Mouse (Mus musculus) liver, embryonic 16.5 days (tissue): ENCODE measurements at regions not wholly inside any gene's neighbourhood (a gene's known extent, or its start where the extent isn't known, plus 50 kb on each side); places are given as distances from the start of the nearest gene placed in this dataset.

ENCODE experiments used
- ATAC-seq: fragments of 200-750 bp; cut with Nextera tagmentation; 2 replicates; pipeline ENCODE4 v1.8.0; 2017; ENCODE audit warnings: low read depth, mild to moderate bottlenecking, moderate number of reproducible peaks, moderate library complexity
- H3K27ac ChIP-seq: fragments of 300-500 bp; sonication (generic); 2 replicates; pipeline ENCODE4 v1.5.1; 2014; ENCODE audit warnings: mild to moderate bottlenecking, low read length
- H3K27me3 ChIP-seq: fragments of 300-500 bp; sonication (generic); 2 replicates; pipeline ENCODE4 v1.6.1; 2014; ENCODE audit warnings: low read depth, low read length, mixed read lengths; ENCODE audit not compliant: control insufficient read depth, insufficient read depth
- H3K36me3 ChIP-seq: fragments of 300-500 bp; sonication (generic); 2 replicates; pipeline ENCODE4 v1.6.1; 2014; ENCODE audit warnings: mild to moderate bottlenecking; ENCODE audit not compliant: control insufficient read depth, insufficient read depth
- H3K4me1 ChIP-seq: fragments of 300-500 bp; sonication (generic); 2 replicates; pipeline ENCODE4 v1.6.1; 2014; ENCODE audit warnings: low read depth, low read length, mixed read lengths; ENCODE audit not compliant: control insufficient read depth
- H3K4me2 ChIP-seq: fragments of 300-500 bp; sonication (generic); 2 replicates; pipeline ENCODE4 v1.6.1; 2014; ENCODE audit warnings: low read depth, low read length, mixed read lengths
- H3K4me3 ChIP-seq: fragments of 300-500 bp; sonication (generic); 2 replicates; pipeline ENCODE4 v1.5.1; 2014; ENCODE audit warnings: low read depth, mild to moderate bottlenecking, low read length
- H3K9ac ChIP-seq: fragments of 300-500 bp; sonication (generic); 2 replicates; pipeline ENCODE4 v1.6.1; 2014; ENCODE audit warnings: low read depth, low read length
- H3K9me3 ChIP-seq: fragments of 300-500 bp; sonication (generic); replicated peaks from 2 replicates; pipeline ENCODE4 v1.6.1; 2016; ENCODE audit warnings: low read length; ENCODE audit not compliant: control insufficient read depth
- WGBS: fragments of 180-500 bp; shearing (Covaris S2); extraction: QIAGEN DNeasy Blood & Tissue Kit; methylation state at CpG from one replicate; pipeline ENCODE4 v1.1.7; 2014; ENCODE audit not compliant: insufficient replicate concordance; 5-methylcytosine and 5-hydroxymethylcytosine counted together

DNA sequence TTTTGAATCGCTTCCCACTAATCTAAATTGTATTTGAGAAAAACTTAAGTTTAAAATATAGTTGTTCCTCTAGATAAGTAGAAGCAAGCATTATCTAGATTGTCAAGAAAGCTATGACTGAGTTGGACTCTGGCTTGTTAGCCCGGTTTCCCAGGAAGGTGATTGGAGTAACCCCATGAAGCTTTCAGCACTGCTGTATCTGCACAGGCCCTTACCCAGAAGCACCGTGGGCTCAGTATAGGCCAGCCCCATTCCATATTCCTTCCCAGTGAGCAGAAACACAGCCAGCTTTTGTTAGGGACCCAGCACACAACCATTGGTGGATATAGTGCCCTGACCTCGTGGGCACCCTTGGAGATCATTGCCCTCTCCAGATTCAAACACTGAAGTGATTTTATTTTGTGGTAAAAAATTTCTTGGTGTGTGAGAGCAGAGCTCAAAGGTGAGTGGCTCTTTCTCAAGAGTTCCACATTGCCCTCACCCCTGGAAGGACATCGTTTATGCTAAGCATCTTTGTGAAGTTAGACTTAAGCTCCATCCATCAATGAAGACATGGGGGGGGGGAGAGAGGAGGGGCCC is 323.3 kb upstream of the Rnaseh2b start:
- Histone ChIP-seq H3K4me1 (no peaks in the 10 kb centered on the region), H3K4me3 (no peak overlapping the region), H3K27ac (no peak overlapping the region), H3K36me3 (no peaks in the 10 kb centered on the region), H3K27me3 (no peaks in the 10 kb centered on the region), H3K4me2 (no peak overlapping the region), H3K9ac (no peak overlapping the region), H3K9me3 (no peaks in the 10 kb centered on the region)
- ATAC-seq, result no peak
- 59% methylated on average over 5 of the region's 5 CpGs for WGBS

DNA sequence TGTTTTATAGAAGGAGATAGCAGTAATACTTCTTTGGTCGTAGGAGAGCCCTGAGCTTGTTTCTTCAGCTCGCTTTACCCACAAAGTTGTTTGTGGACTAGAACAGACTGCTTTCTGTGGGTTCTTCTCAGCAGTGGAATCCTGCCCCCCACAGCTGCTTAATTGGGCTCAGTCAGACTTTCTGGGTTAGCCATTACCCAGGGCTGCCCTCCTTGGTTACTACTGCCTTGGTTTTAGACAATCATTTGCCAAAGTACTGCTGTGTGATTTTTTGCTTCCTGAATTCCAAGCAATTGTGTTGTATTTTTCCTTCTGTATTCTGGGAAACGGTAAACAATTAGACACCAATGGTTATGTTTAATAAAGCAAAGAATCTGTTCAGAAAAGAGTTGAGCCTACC is 321.8 kb upstream of the Rnaseh2b start:
- H3K4me1 ChIP-seq, result no peaks in the 10 kb centered on the region
- no peaks in the 10 kb centered on the region for H3K9me3 ChIP-seq
- no peaks in the 10 kb centered on the region for H3K27me3 ChIP-seq
- no peak overlapping the region for H3K27ac ChIP-seq
- H3K4me2 ChIP-seq, result no peak overlapping the region
- ATAC-seq, result no peak
- H3K36me3 ChIP-seq, result no peaks in the 10 kb centered on the region
- H3K4me3 ChIP-seq, result no peak overlapping the region
- 49% methylated on average over 3 of the region's 3 CpGs for WGBS
- H3K9ac ChIP-seq, result no peak overlapping the region

DNA sequence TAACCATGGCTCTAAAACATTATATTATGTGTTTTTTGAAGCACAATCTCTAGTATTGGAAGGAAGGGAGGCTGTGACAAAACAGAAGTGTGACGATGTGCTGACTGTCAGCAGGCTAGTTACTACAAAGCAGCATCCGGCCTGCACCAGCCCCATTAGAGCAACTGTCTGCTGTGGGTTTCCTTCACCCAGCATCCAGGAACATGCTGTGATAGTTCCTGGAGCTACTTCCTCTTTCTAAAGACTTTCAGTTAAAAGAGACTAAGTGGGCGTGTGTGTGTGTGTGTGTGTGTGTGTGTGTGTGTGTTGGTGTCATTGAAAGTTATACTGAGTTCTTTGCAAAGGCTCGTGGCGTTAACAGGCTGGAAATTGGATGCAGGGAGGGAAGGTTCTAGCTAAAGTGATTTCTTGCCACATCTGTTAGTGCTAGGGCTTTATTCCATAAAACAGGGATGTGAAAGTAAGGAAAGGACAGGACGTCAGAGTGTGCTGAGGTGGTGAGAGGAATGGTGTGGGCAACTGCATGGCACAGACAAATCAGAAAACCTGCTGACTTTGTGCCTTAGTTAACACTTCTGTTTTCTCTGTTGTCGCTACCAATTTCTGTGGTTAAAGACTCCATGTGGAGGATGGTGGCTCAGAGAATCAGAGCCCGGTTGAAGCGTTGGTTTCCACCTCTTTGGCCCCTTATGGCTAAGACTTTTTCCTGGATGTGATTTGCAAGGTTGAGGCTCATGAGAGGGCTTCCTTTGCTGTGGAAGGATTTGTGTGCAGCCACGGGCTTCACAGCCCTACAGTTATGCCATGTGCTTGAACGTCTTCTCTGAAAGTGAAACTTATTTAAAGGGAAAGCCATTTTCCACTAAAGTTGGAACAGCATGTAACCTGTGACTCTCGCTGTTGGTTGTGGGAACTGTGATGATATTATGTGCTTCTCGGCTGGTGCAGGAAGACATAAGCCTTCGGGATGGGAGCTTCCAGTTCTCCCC is 321.0 kb upstream of the Rnaseh2b start:
- Histone ChIP-seq H3K4me3 (no peak overlapping the region), H3K4me1 (no peaks in the 10 kb centered on the region), H3K36me3 (no peaks in the 10 kb centered on the region), H3K27ac (peak overlapping the region; percentile 48), H3K9me3 (no peaks in the 10 kb centered on the region), H3K9ac (no peak overlapping the region), H3K4me2 (peak overlapping the region; percentile 17; the same call in 1 of the 2 replicates), H3K27me3 (no peaks in the 10 kb centered on the region)
- ATAC-seq, result peak; percentile 65; the same call in 1 of the 2 replicates
- WGBS, result 23% methylated on average over 14 of the region's 14 CpGs

DNA sequence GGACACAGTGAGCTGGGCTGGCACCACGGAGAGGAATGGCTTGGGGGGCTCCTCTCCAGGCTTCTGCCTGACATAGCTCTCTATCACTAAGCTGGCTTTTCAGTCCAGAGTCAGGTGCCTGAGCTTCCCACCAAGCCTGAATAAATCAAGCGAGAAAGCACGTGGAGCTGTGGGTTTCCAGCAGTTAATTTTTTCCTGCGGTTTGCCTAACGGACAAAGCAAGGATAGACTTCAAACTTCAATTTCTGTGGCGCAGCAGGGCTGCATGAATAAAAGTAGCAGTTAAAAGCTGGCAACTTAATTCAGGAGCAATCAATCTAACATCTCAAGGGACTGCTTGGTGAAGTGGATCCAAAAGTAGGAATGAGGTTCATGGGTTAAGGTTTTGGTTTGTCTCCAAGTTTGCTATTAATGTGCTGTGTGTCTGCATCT is 317.1 kb upstream of the Rnaseh2b start:
- Histone ChIP-seq H3K4me3 (no peak overlapping the region), H3K4me2 (no peak overlapping the region), H3K9ac (no peak overlapping the region), H3K4me1 (no peaks in the 10 kb centered on the region), H3K36me3 (no peaks in the 10 kb centered on the region), H3K27me3 (no peaks in the 10 kb centered on the region), H3K27ac (no peak overlapping the region), H3K9me3 (no peaks in the 10 kb centered on the region)
- WGBS, result 64% methylated on average over 6 of the region's 6 CpGs
- no peak for ATAC-seq

DNA sequence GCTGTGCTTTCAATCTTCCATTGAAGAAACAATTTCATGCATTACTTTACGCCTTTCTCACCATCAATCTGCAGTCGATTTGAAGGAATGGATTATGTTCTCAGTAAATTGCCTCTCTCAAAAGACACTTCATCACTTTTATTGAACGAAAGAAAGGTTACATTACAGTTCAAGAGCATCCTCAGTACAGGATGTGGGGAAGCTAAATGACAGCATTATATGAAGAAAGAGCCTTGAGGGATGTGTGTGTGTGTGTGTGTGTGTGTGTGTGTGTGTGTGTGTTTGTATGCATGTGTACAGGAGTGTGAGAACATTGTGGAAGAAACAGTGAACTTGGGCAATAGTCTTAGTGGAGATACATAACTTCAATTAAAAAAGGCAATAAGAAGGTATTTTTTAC is 311.8 kb upstream of the Rnaseh2b start:
- Histone ChIP-seq H3K27me3 (no peaks in the 10 kb centered on the region), H3K4me2 (no peak overlapping the region), H3K36me3 (no peaks in the 10 kb centered on the region), H3K9me3 (no peaks in the 10 kb centered on the region), H3K4me3 (no peak overlapping the region), H3K27ac (no peak overlapping the region), H3K4me1 (no peaks in the 10 kb centered on the region), H3K9ac (no peak overlapping the region)
- ATAC-seq, result no peak
- WGBS, result 53% methylated on average over 3 of the region's 3 CpGs

DNA sequence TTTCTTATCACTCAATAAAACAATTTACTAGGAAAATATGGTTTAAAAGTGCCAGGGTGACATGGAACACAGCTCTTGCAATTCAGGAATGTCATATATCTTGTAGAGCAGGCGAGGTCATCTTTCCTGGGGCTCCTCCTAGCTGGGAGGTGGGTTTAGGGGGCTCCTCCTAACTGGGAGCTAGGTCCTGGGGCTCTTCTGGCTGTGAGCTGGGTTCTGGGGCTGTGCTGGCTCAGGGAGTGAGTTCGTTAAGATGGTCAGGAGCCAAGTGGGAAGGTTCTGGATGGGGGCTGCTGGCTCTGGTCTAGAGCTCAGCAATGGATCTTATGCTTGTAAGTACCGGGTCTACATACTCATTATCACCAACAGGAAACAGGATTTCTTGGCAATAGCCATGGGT is 306.8 kb upstream of the Rnaseh2b start:
- H3K4me3 ChIP-seq, result no peak overlapping the region
- no peaks in the 10 kb centered on the region for H3K36me3 ChIP-seq
- H3K4me2 ChIP-seq, result no peak overlapping the region
- no peak overlapping the region for H3K27ac ChIP-seq
- no peaks in the 10 kb centered on the region for H3K9me3 ChIP-seq
- ATAC-seq, result no peak
- H3K4me1 ChIP-seq, result no peaks in the 10 kb centered on the region
- no peaks in the 10 kb centered on the region for H3K27me3 ChIP-seq
- WGBS, result 60% methylated on average over 3 of the region's 3 CpGs
- H3K9ac ChIP-seq, result no peak overlapping the region

DNA sequence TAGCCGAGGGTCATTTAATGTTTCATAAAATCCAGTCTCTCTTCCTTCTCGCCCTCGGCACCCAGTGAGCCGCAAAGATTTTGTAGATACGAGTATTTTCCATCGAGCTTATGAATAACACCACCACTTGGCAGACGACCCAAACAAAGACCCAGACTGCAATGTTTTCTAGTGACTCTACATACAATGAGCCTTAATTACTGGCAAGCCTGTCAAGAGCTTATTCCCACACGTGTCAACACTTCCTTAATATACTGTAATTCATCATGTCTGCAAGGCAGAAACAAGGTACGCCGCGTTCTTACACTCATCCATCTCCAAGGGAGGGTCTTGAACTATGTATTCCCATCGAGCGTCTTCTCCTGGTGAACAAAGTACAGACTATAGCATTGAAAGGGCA is 306.2 kb upstream of the Rnaseh2b start:
- no peak overlapping the region for H3K9ac ChIP-seq
- no peaks in the 10 kb centered on the region for H3K4me1 ChIP-seq
- no peaks in the 10 kb centered on the region for H3K36me3 ChIP-seq
- no peak for ATAC-seq
- H3K27ac ChIP-seq, result no peak overlapping the region
- no peaks in the 10 kb centered on the region for H3K27me3 ChIP-seq
- H3K9me3 ChIP-seq, result no peaks in the 10 kb centered on the region
- H3K4me2 ChIP-seq, result no peak overlapping the region
- H3K4me3 ChIP-seq, result no peak overlapping the region
- WGBS, result 74% methylated on average over 13 of the region's 13 CpGs

DNA sequence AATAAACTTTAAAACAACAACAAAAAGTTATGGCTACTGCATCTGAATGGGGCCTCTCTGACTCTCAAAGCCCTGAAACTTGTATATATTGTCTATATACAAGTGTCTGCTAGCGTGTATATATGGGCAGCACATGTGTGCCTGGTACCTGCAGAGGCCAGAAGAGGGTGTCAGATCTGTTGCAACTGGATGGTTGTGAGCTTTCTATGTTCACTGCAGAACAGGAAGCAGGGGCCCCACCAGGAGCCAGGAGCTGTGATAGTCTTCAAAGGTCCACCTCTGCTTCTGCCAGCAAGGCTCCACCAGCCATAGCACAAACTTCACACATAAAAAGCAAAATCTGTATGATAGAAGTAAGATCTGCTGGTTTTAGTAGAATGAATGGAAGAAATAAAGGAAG is 297.1 kb upstream of the Rnaseh2b start:
- Histone ChIP-seq H3K4me2 (no peak overlapping the region), H3K9me3 (no peaks in the 10 kb centered on the region), H3K4me1 (no peaks in the 10 kb centered on the region), H3K27me3 (no peaks in the 10 kb centered on the region), H3K9ac (no peak overlapping the region), H3K4me3 (no peak overlapping the region), H3K36me3 (no peaks in the 10 kb centered on the region), H3K27ac (no peak overlapping the region)
- ATAC-seq, result no peak
- WGBS, result 48% methylated on average over 1 of the region's 1 CpGs

DNA sequence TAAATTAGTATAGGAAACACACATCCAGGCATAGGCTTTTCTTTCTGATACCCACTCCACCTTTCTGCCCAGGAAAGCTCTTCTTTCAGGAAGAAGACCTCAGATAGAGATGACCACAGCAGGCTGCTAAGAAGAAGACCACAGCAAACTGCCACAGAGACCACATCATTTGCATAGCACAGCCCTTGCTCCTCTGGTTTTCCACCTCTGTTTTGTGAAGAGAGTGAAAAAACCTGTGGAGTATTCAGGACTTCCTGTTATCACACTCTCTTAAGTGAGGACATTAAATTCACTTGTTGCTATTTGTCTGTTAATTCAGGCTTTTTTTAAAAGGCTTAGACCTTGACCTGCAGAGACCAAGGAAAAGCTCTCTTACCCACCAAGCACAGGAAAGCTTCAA is 294.7 kb upstream of the Rnaseh2b start:
- H3K4me3 ChIP-seq, result no peak overlapping the region
- H3K4me1 ChIP-seq, result no peaks in the 10 kb centered on the region
- H3K27ac ChIP-seq, result no peak overlapping the region
- no peak overlapping the region for H3K9ac ChIP-seq
- H3K9me3 ChIP-seq, result no peaks in the 10 kb centered on the region
- no peak for ATAC-seq
- no peaks in the 10 kb centered on the region for H3K27me3 ChIP-seq
- H3K36me3 ChIP-seq, result no peaks in the 10 kb centered on the region
- no peak overlapping the region for H3K4me2 ChIP-seq
